17 mouse cellular contexts compared by ENCODE assay signal in the genomic region with DNA sequence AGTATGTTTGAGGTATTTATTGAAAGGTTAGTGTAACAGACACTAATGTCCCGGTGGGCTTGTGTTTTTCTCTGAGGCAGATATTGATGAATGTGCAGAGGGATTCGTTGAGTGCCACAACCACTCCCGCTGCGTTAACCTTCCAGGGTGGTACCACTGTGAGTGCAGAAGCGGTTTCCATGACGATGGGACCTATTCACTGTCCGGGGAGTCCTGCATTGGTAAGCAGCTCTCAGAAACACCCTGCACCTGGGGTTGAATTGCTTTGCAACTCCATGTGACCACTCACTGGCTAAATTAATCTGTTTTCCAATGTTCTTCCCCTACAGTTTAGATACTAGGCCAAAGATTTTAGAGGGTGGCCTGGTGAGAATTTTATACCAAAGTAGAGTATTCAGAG.
DNase-seq lines count a peak whose midpoint lies in the region; ATAC-seq lines count a peak whose summit lies in the region.
"Had no signal": no experiment of that assay in that cellular context is flagged by ENCODE, and none has a peak within 500 bp of the region (broad histone marks: within the 10 kb centered on the region; RNA-seq: fewer than 3 reads in every experiment).

No protein-coding gene starts in this region.

- H3K36me3 ChIP-seq in hindbrain, embryonic 13.5 days: no peaks in the 10 kb centered on the region
- no peaks in the 10 kb centered on the region for H3K36me3 ChIP-seq in hindbrain, embryonic 14.5 days (replicated peaks; ENCODE audit: control insufficient read depth, insufficient read depth)
- H3K36me3 ChIP-seq in embryonic facial prominence, embryonic 11.5 days (replicated peaks; ENCODE audit: control insufficient read depth, insufficient read depth, low read depth, low read length): no peaks in the 10 kb centered on the region
- H3K36me3 ChIP-seq: heart, embryonic 12.5 days; stomach, embryonic 15.5 days had no signal

- H3K4me3 ChIP-seq in hindbrain, embryonic 13.5 days: no peak overlapping the region
- H3K4me3 ChIP-seq in hindbrain, embryonic 14.5 days (replicated peaks; ENCODE audit: low read length): no peak overlapping the region
- no peak overlapping the region for H3K4me3 ChIP-seq in embryonic facial prominence, embryonic 11.5 days (ENCODE audit: low read depth, low read length)
- H3K4me3 ChIP-seq: heart, embryonic 12.5 days; stomach, embryonic 15.5 days had no signal

- H3K9me3 ChIP-seq in hindbrain, embryonic 13.5 days: no peaks in the 10 kb centered on the region
- H3K9me3 ChIP-seq in hindbrain, embryonic 14.5 days (ENCODE audit: control insufficient read depth, low read length): no peaks in the 10 kb centered on the region
- no peaks in the 10 kb centered on the region for H3K9me3 ChIP-seq in embryonic facial prominence, embryonic 11.5 days (replicated peaks; ENCODE audit: control insufficient read depth, low read length)
- H3K9me3 ChIP-seq: heart, embryonic 12.5 days; stomach, embryonic 15.5 days had no signal

- H3K4me1 ChIP-seq in hindbrain, embryonic 13.5 days (replicated peaks): peaks cover 6% of the 10 kb centered on the region
- peaks cover 9% of the 10 kb centered on the region; the same call in 1 of the 2 replicates for H3K4me1 ChIP-seq in hindbrain, embryonic 14.5 days (replicated peaks; ENCODE audit: control insufficient read depth, insufficient read depth, low read length)
- H3K4me1 ChIP-seq in embryonic facial prominence, embryonic 11.5 days (ENCODE audit: control insufficient read depth, insufficient read depth, low read length): no peaks in the 10 kb centered on the region
- H3K4me1 ChIP-seq: heart, embryonic 12.5 days; stomach, embryonic 15.5 days had no signal

- DNase-seq in hindbrain, embryonic 14.5 days (ENCODE audit: low spot score): no peak
- peak; percentile 8 for DNase-seq in embryonic facial prominence, embryonic 11.5 days (ENCODE audit: low spot score)
- DNase-seq in mesoderm, embryonic 11.5 days (ENCODE audit: low read depth, low spot score): peak; percentile 54
- peak; percentile 15 for DNase-seq in retina, embryonic 14.5 days (ENCODE audit: low spot score)
- no peak for DNase-seq in layer of hippocampus, adult 8-10 months (ENCODE audit: low spot score in 2 of 2)
- no peak for DNase-seq in adrenal gland, postnatal 14 days
- DNase-seq in ovary, postnatal 36 days (ENCODE audit: low spot score): no peak
- DNase-seq: adrenal gland, postnatal 36 days; gastrocnemius, postnatal 25 days; kidney, adult 2 months; kidney, postnatal 4 days; lung, postnatal 14 days; thymus, postnatal 25 days had no signal

- H3K27me3 ChIP-seq in hindbrain, embryonic 13.5 days: no peaks in the 10 kb centered on the region
- H3K27me3 ChIP-seq in hindbrain, embryonic 14.5 days (ENCODE audit: control insufficient read depth, insufficient read depth, low read length): no peaks in the 10 kb centered on the region
- H3K27me3 ChIP-seq in embryonic facial prominence, embryonic 11.5 days (ENCODE audit: control insufficient read depth, insufficient read depth, low read length): no peaks in the 10 kb centered on the region
- H3K27me3 ChIP-seq: heart, embryonic 12.5 days; stomach, embryonic 15.5 days had no signal

- H3K27ac ChIP-seq in hindbrain, embryonic 13.5 days: no peak overlapping the region
- H3K27ac ChIP-seq in hindbrain, embryonic 14.5 days: no peak overlapping the region
- H3K27ac ChIP-seq in embryonic facial prominence, embryonic 11.5 days (replicated peaks; ENCODE audit: low read depth, low read length): no peak overlapping the region
- H3K27ac ChIP-seq: liver, embryonic 14.5 days; stomach, embryonic 15.5 days had no signal

- no peak overlapping the region for H3K4me2 ChIP-seq in hindbrain, embryonic 13.5 days
- no peak overlapping the region for H3K4me2 ChIP-seq in hindbrain, embryonic 14.5 days (replicated peaks)
- no peak overlapping the region for H3K4me2 ChIP-seq in embryonic facial prominence, embryonic 11.5 days (ENCODE audit: low read depth, low read length)
- H3K4me2 ChIP-seq: heart, embryonic 12.5 days; stomach, embryonic 15.5 days had no signal

- H3K9ac ChIP-seq in hindbrain, embryonic 13.5 days: no peak overlapping the region
- no peak overlapping the region for H3K9ac ChIP-seq in hindbrain, embryonic 14.5 days
- H3K9ac ChIP-seq in embryonic facial prominence, embryonic 11.5 days (replicated peaks; ENCODE audit: low read length): no peak overlapping the region
- H3K9ac ChIP-seq: heart, embryonic 12.5 days; liver, embryonic 14.5 days; stomach, embryonic 15.5 days had no signal

- peak; percentile 71; the same call in 1 of the 2 replicates for ATAC-seq in hindbrain, embryonic 13.5 days (ENCODE audit: low FRiP score)
- no peak for ATAC-seq in hindbrain, embryonic 14.5 days (ENCODE audit: low FRiP score)
- no peak for ATAC-seq in embryonic facial prominence, embryonic 11.5 days (replicated peaks; ENCODE audit: insufficient number of reproducible peaks, low FRiP score, low TSS enrichment, low read depth)

- WGBS in hindbrain, embryonic 13.5 days: 8% methylated on average over 7 of the region's 7 CpGs
- 13% methylated on average over 7 of the region's 7 CpGs for WGBS in hindbrain, embryonic 14.5 days
- 27% methylated on average over 7 of the region's 7 CpGs for WGBS in embryonic facial prominence, embryonic 11.5 days

Comparison
In these comparisons a context has a peak if more than half of its experiments do, and no peak if none do; other contexts are left out.
1. DNase-seq: peak in embryonic facial prominence, embryonic 11.5 days (single experiment), mesoderm, embryonic 11.5 days (single experiment) and retina, embryonic 14.5 days (single experiment); none in hindbrain, embryonic 14.5 days (single experiment), layer of hippocampus, adult 8-10 months (0 of 2), adrenal gland, postnatal 14 days (single experiment) and ovary, postnatal 36 days (single experiment).